Mouse (Mus musculus) limb, embryonic 11.5 days (tissue): ENCODE results near the gene Fetub. TPM values are rescaled to one million over a fixed set of nuclear protein-coding genes. Genes with fewer than 3 reads are reported as not detected.
"Not testable (repeated sequence)": the region's sequence is repeated elsewhere in the genome, so short reads cannot be mapped to it uniquely, and the experiment has no call there.

Experiments used
- ATAC-seq: fragments of 200-750 bp; cut with Nextera tagmentation; 2 replicates; pipeline ENCODE4 v1.8.0; 2017; ENCODE audit warnings: low read depth; ENCODE audit not compliant: insufficient number of reproducible peaks, low FRiP score, low TSS enrichment
- DNase-seq: peaks from one replicate; pipeline ENCODE4 v3.0.0-alpha.2; 2015; ENCODE audit warnings: low spot score
- H3K27ac ChIP-seq: fragments of 300-500 bp; sonication (generic); replicated peaks from 2 replicates; pipeline ENCODE4 v1.5.1; 2014; ENCODE audit warnings: low read depth, mild to moderate bottlenecking, low read length
- H3K27me3 ChIP-seq: fragments of 300-500 bp; sonication (generic); 2 replicates; pipeline ENCODE4 v1.6.1; 2014; ENCODE audit warnings: mild to moderate bottlenecking, low read length, mixed read lengths; ENCODE audit not compliant: control insufficient read depth, insufficient read depth
- H3K36me3 ChIP-seq: fragments of 300-500 bp; sonication (generic); 2 replicates; pipeline ENCODE4 v1.6.1; 2014; ENCODE audit warnings: mild to moderate bottlenecking, low read length, moderate library complexity, mixed read lengths; ENCODE audit not compliant: control insufficient read depth, insufficient read depth
- H3K4me1 ChIP-seq: fragments of 300-500 bp; sonication (generic); 2 replicates; pipeline ENCODE4 v1.6.1; 2014; ENCODE audit warnings: low read length, mixed read lengths; ENCODE audit not compliant: control insufficient read depth, insufficient read depth
- H3K4me2 ChIP-seq: fragments of 300-500 bp; sonication (generic); 2 replicates; pipeline ENCODE4 v1.6.1; 2014; ENCODE audit warnings: low read depth, mild to moderate bottlenecking, moderate library complexity; ENCODE audit not compliant: severe bottlenecking
- H3K4me3 ChIP-seq: fragments of 300-500 bp; sonication (generic); 2 replicates; pipeline ENCODE4 v1.5.1; 2014; ENCODE audit warnings: low read depth, low read length
- H3K9ac ChIP-seq: fragments of 300-500 bp; sonication (generic); 2 replicates; pipeline ENCODE4 v1.6.1; 2014; ENCODE audit warnings: mild to moderate bottlenecking, low read length
- H3K9me3 ChIP-seq: fragments of 300-500 bp; sonication (generic); 2 replicates; pipeline ENCODE4 v1.6.1; 2016; ENCODE audit warnings: low read length; ENCODE audit not compliant: control insufficient read depth
- WGBS: fragments of 180-500 bp; shearing (Covaris S2); extraction: QIAGEN DNeasy Blood & Tissue Kit; methylation state at CpG from one replicate; pipeline ENCODE4 v1.1.7; 2014; 5-methylcytosine and 5-hydroxymethylcytosine counted together
- polyA plus RNA-seq: library from polyadenylated mRNA; unstranded; fragments of >200 nt; fragmentation: Nextera tagmentation; extraction: Ambion mirVana; gene quantifications from 2 replicates; pipeline ENCODE4 v1.2.1, GENCODE M21; 2014

Gene Fetub
- polyA plus RNA-seq, 1 experiment from 2014 or later, result not detected

GRCm38 (mm10) chr16:22939120-22939695, 21.1 kb downstream of the Fetub start:
- Histone ChIP-seq H3K9me3 (no peaks in the 10 kb centered on the region), H3K9ac (no peak overlapping the region), H3K36me3 (no peaks in the 10 kb centered on the region), H3K4me1 (no peaks in the 10 kb centered on the region), H3K4me2 (no peak overlapping the region), H3K27me3 (no peaks in the 10 kb centered on the region), H3K4me3 (no peak overlapping the region), H3K27ac (no peak overlapping the region)
- WGBS, result 82% methylated on average over 8 of the region's 8 CpGs
- ATAC-seq, result no peak
- no peak for DNase-seq

- DNase-seq, H3K27me3 ChIP-seq, H3K36me3 ChIP-seq, H3K4me3 ChIP-seq, H3K9me3 ChIP-seq, H3K9ac ChIP-seq, H3K4me2 ChIP-seq, H3K27ac ChIP-seq, H3K4me1 ChIP-seq, ATAC-seq: not testable (repeated sequence)
Observed at GRCm38 (mm10) chr16:22941825-22942476, 23.8 kb downstream of the Fetub start.

GRCm38 (mm10) chr16:22947371-22947770, 29.2 kb downstream of the Fetub start:
- DNase-seq, result no peak
- no peak overlapping the region for H3K4me2 ChIP-seq
- WGBS, result 87% methylated on average over 2 of the region's 2 CpGs
- no peaks in the 10 kb centered on the region for H3K27me3 ChIP-seq
- H3K36me3 ChIP-seq, result no peaks in the 10 kb centered on the region
- no peak overlapping the region for H3K27ac ChIP-seq
- H3K9me3 ChIP-seq, result no peaks in the 10 kb centered on the region
- no peak overlapping the region for H3K9ac ChIP-seq
- H3K4me1 ChIP-seq, result no peaks in the 10 kb centered on the region
- H3K4me3 ChIP-seq, result no peak overlapping the region
- no peak for ATAC-seq

GRCm38 (mm10) chr16:22950840-22951395, 32.8 kb downstream of the Fetub start, which contains the start of gene Hrg:
Gene Hrg (plus strand): TSS chr16:22951072.
- Histone ChIP-seq H3K36me3 (no peaks in the 10 kb centered on the region), H3K4me3 (no peak within 1 kb of the TSS), H3K27ac (no peak within 1 kb of the TSS), H3K9ac (no peak within 1 kb of the TSS), H3K4me1 (no peaks in the 10 kb centered on the region), H3K9me3 (no peaks in the 10 kb centered on the region), H3K4me2 (no peak within 1 kb of the TSS), H3K27me3 (no peaks in the 10 kb centered on the region)
- 94% methylated on average over 6 of the region's 6 CpGs for WGBS
- DNase-seq (no peak), ATAC-seq (no peak)

GRCm38 (mm10) chr16:22953069-22953468, 34.9 kb downstream of the Fetub start:
- H3K27me3 ChIP-seq, result no peaks in the 10 kb centered on the region
- no peaks in the 10 kb centered on the region for H3K9me3 ChIP-seq
- no peak overlapping the region for H3K9ac ChIP-seq
- 29% methylated on average over 4 of the region's 4 CpGs for WGBS
- ATAC-seq (no peak), DNase-seq (no peak)
- H3K4me1 ChIP-seq, result no peaks in the 10 kb centered on the region
- no peaks in the 10 kb centered on the region for H3K36me3 ChIP-seq
- H3K4me2 ChIP-seq, result no peak overlapping the region
- H3K4me3 ChIP-seq, result no peak overlapping the region
- no peak overlapping the region for H3K27ac ChIP-seq

- H3K9me3 ChIP-seq, result no peaks in the 10 kb centered on the region
- no peak overlapping the region for H3K9ac ChIP-seq
- no peaks in the 10 kb centered on the region for H3K4me1 ChIP-seq
- H3K4me2 ChIP-seq, result no peak overlapping the region
- H3K27ac ChIP-seq, result no peak overlapping the region
- DNase-seq (no peak), ATAC-seq (no peak)
- no peak overlapping the region for H3K4me3 ChIP-seq
- no peaks in the 10 kb centered on the region for H3K27me3 ChIP-seq
- 77% methylated on average over 13 of the region's 13 CpGs for WGBS
- no peaks in the 10 kb centered on the region for H3K36me3 ChIP-seq
Observed at GRCm38 (mm10) chr16:22955397-22956084, 37.4 kb downstream of the Fetub start.

- 89% methylated on average over 11 of the region's 11 CpGs for WGBS
- no peak overlapping the region for H3K4me3 ChIP-seq
- H3K4me2 ChIP-seq, result no peak overlapping the region
- H3K9ac ChIP-seq, result no peak overlapping the region
- H3K27me3 ChIP-seq, result no peaks in the 10 kb centered on the region
- H3K9me3 ChIP-seq, result no peaks in the 10 kb centered on the region
- H3K36me3 ChIP-seq, result no peaks in the 10 kb centered on the region
- no peaks in the 10 kb centered on the region for H3K4me1 ChIP-seq
- H3K27ac ChIP-seq, result no peak overlapping the region
- ATAC-seq (no peak), DNase-seq (no peak)
Observed at GRCm38 (mm10) chr16:22956085-22956439, 37.9 kb downstream of the Fetub start.

GRCm38 (mm10) chr16:22961073-22961472, 42.9 kb downstream of the Fetub start:
- Histone ChIP-seq H3K27me3 (no peaks in the 10 kb centered on the region), H3K4me2 (no peak overlapping the region), H3K4me1 (no peaks in the 10 kb centered on the region), H3K4me3 (no peak overlapping the region), H3K9me3 (no peaks in the 10 kb centered on the region), H3K9ac (no peak overlapping the region), H3K27ac (no peak overlapping the region), H3K36me3 (no peaks in the 10 kb centered on the region)
- no peak for DNase-seq
- no peak for ATAC-seq
- WGBS, result 91% methylated on average over 8 of the region's 8 CpGs
